In the genomic region with DNA sequence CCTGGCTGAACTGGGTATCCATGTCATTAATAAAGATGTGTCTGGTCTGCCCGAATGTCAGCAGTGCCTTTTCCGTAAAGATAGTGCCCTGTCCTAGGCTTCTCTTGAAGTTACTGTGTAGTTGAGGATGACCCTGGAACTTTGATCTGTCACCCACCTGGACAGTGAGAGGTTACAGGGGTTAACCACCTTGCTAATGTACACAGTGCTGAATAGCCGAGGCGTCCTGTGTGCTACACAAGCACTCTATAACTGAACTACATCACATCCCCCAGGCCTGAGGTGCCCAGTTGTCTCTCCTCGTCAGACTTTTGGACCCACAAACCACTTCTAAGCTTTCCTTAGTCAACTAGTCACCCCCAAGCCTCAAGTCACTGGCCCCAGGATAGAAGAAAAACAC, we compare ENCODE assay signal across 8 mouse cellular contexts. TPM values are rescaled to one million over a fixed set of nuclear protein-coding genes. Genes with fewer than 3 reads are reported as not detected.
A peak's percentile ranks its signal among the peaks of the same experiment; 100 is the strongest.
DNase-seq lines count a peak whose midpoint lies in the region; ATAC-seq and TF ChIP-seq lines count a peak whose summit lies in the region.

No protein-coding gene starts in this region.

- intact Hi-C loops in left cerebral cortex, postnatal 10 days (cut with DNase I): no loop called here

- no peak overlapping the region for H3K27ac ChIP-seq in lung, embryonic 16.5 days (ENCODE audit: low read length)
- H3K27ac ChIP-seq in forebrain, embryonic 11.5 days (ENCODE audit: low read depth, low read length): peak overlapping the region; percentile 93; the same call in 1 of the 2 replicates
- no peak overlapping the region for H3K27ac ChIP-seq in limb, embryonic 12.5 days
- peak overlapping the region; percentile 88 for H3K27ac ChIP-seq in small intestine, adult 2 months (ENCODE audit: insufficient read depth, low read depth, low read length)

- H3K9ac ChIP-seq in lung, embryonic 16.5 days (ENCODE audit: low read length): peak overlapping the region; percentile 93
- no peak overlapping the region for H3K9ac ChIP-seq in forebrain, embryonic 11.5 days (ENCODE audit: low read length)
- H3K9ac ChIP-seq in limb, embryonic 12.5 days (replicated peaks): peak overlapping the region; percentile 94

- 41% methylated on average over 5 of the region's 5 CpGs for WGBS in lung, embryonic 16.5 days
- 80% methylated on average over 5 of the region's 5 CpGs for WGBS in forebrain, embryonic 11.5 days
- 71% methylated on average over 5 of the region's 5 CpGs for WGBS in limb, embryonic 12.5 days
- 16% methylated on average over 5 of the region's 5 CpGs for WGBS in small intestine, adult 2 months

- H3K4me1 ChIP-seq in lung, embryonic 16.5 days (replicated peaks; ENCODE audit: control insufficient read depth, insufficient read depth, low read length): peaks cover 27% of the 10 kb centered on the region
- H3K4me1 ChIP-seq in forebrain, embryonic 11.5 days (replicated peaks; ENCODE audit: control insufficient read depth, insufficient read depth, low read length): peaks cover 26% of the 10 kb centered on the region
- peaks cover 32% of the 10 kb centered on the region for H3K4me1 ChIP-seq in limb, embryonic 12.5 days (replicated peaks)
- peaks cover 9% of the 10 kb centered on the region for H3K4me1 ChIP-seq in small intestine, adult 2 months (ENCODE audit: control insufficient read depth, insufficient read depth, insufficient read length, low read length)

- DNase-seq in lung, postnatal 25 days (ENCODE audit: low spot score): no peak
- DNase-seq in forebrain, embryonic 11.5 days (ENCODE audit: low spot score): peak; percentile 50
- no peak for DNase-seq in adrenal gland, postnatal 14 days
- no peak for DNase-seq in left cerebral cortex, postnatal 10 days (ENCODE audit: extremely low spot score in 1 of 2, low spot score in 2 of 2)
- no peak for DNase-seq in lung, postnatal 14 days

- H3K4me2 ChIP-seq in lung, embryonic 16.5 days (ENCODE audit: low read depth, low read length): peak overlapping the region; percentile 83
- peak overlapping the region; percentile 100 for H3K4me2 ChIP-seq in forebrain, embryonic 11.5 days (ENCODE audit: low read depth, low read length, severe bottlenecking)
- peak overlapping the region; percentile 96 for H3K4me2 ChIP-seq in limb, embryonic 12.5 days

- TF ChIP-seq CTCF in small intestine, adult 2 months (IDR thresholded peaks at IDR 0.05; ENCODE audit: extremely low read depth, insufficient read length, insufficient replicate concordance, low read depth, low read length): no peak

- H3K9me3 ChIP-seq in lung, embryonic 16.5 days (ENCODE audit: control insufficient read depth, low read length): no peaks in the 10 kb centered on the region
- H3K9me3 ChIP-seq in forebrain, embryonic 11.5 days (ENCODE audit: control insufficient read depth, low read length): no peaks in the 10 kb centered on the region
- H3K9me3 ChIP-seq in limb, embryonic 12.5 days: no peaks in the 10 kb centered on the region

- H3K27me3 ChIP-seq in lung, embryonic 16.5 days (ENCODE audit: control insufficient read depth, insufficient read depth, low read depth, low read length): no peaks in the 10 kb centered on the region
- H3K27me3 ChIP-seq in forebrain, embryonic 11.5 days (ENCODE audit: control insufficient read depth, insufficient read depth, low read length): no peaks in the 10 kb centered on the region
- no peaks in the 10 kb centered on the region for H3K27me3 ChIP-seq in limb, embryonic 12.5 days
- H3K27me3 ChIP-seq in small intestine, adult 2 months (ENCODE audit: control insufficient read depth, insufficient read depth, low read length): no peaks in the 10 kb centered on the region

- TF ChIP-seq POLR2A in small intestine, adult 2 months (IDR thresholded peaks at IDR 0.05; ENCODE audit: low read depth, low read length): no peak

- no peak for ATAC-seq in lung, embryonic 16.5 days (ENCODE audit: low read depth)
- no peak for ATAC-seq in forebrain, embryonic 11.5 days (replicated peaks; ENCODE audit: low FRiP score)
- ATAC-seq in limb, embryonic 12.5 days (ENCODE audit: insufficient number of reproducible peaks, insufficient read depth, low FRiP score, low TSS enrichment, low read depth): no peak

- H3K4me3 ChIP-seq in lung, embryonic 16.5 days (ENCODE audit: low read length): peak overlapping the region; percentile 89
- peak overlapping the region; percentile 88 for H3K4me3 ChIP-seq in forebrain, embryonic 11.5 days (ENCODE audit: low read depth, low read length)
- peak overlapping the region; percentile 91 for H3K4me3 ChIP-seq in limb, embryonic 12.5 days (replicated peaks)
- peak overlapping the region; percentile 97 for H3K4me3 ChIP-seq in small intestine, adult 2 months (ENCODE audit: low read depth, low read length)

- H3K36me3 ChIP-seq in lung, embryonic 16.5 days (ENCODE audit: control insufficient read depth, insufficient read depth, low read length): 0 out of 2 replicates have a peak, but pooled peaks cover 9% of the 10 kb centered on the region
- peaks cover 3% of the 10 kb centered on the region; the same call in 1 of the 2 replicates for H3K36me3 ChIP-seq in forebrain, embryonic 11.5 days (ENCODE audit: control insufficient read depth, insufficient read depth, low read length)
- H3K36me3 ChIP-seq in limb, embryonic 12.5 days: peaks cover 20% of the 10 kb centered on the region
- peaks cover 7% of the 10 kb centered on the region for H3K36me3 ChIP-seq in small intestine, adult 2 months (ENCODE audit: control insufficient read depth, insufficient read depth, low read length)

RNA-seq across cellular contexts. Expression of a gene that starts 1.4 kb away (rescaled TPM):
- polyA plus RNA-seq in lung, embryonic 16.5 days (2015; fragmentation: Nextera tagmentation; extraction: Ambion mirVana): 26.2 and 28.6 TPM in 2 replicates
- 39.6 and 42.5 TPM in 2 replicates for polyA plus RNA-seq in forebrain, embryonic 11.5 days (2014; fragmentation: Nextera tagmentation; extraction: Ambion mirVana)
- 33.1 and 39.0 TPM in 2 replicates for polyA plus RNA-seq in limb, embryonic 12.5 days (2016; fragmentation: Nextera tagmentation; extraction: Ambion mirVana)
- polyA plus RNA-seq in small intestine, adult 2 months (2012; rRNA removed): 56.8 and 78.1 TPM in 2 replicates
- total RNA-seq in adrenal gland, postnatal 14 days (2021): 24.9 and 25.3 TPM in 2 replicates
- 10 to 100 TPM; 37.0 to 41.3 TPM for total RNA-seq in left cerebral cortex, postnatal 10 days (2021)

RNA-seq across cellular contexts. Expression of a gene that starts 4.8 kb away (rescaled TPM):
- 757 and 774 TPM in 2 replicates for polyA plus RNA-seq in lung, embryonic 16.5 days (2015; fragmentation: Nextera tagmentation; extraction: Ambion mirVana)
- polyA plus RNA-seq in forebrain, embryonic 11.5 days (2014; fragmentation: Nextera tagmentation; extraction: Ambion mirVana): 729 and 755 TPM in 2 replicates
- 775 and 779 TPM in 2 replicates for polyA plus RNA-seq in limb, embryonic 12.5 days (2016; fragmentation: Nextera tagmentation; extraction: Ambion mirVana)
- 1,660 and 2,469 TPM in 2 replicates for polyA plus RNA-seq in small intestine, adult 2 months (2012; rRNA removed)
- 956 and 1,133 TPM in 2 replicates for total RNA-seq in adrenal gland, postnatal 14 days (2021)
- 100 to 1,000 TPM; 698 to 713 TPM for total RNA-seq in left cerebral cortex, postnatal 10 days (2021)

RNA-seq across cellular contexts. Expression of a gene that starts 4.8 kb away (rescaled TPM):
- 72.9 and 74.6 TPM in 2 replicates for polyA plus RNA-seq in lung, embryonic 16.5 days (2015; fragmentation: Nextera tagmentation; extraction: Ambion mirVana)
- polyA plus RNA-seq in forebrain, embryonic 11.5 days (2014; fragmentation: Nextera tagmentation; extraction: Ambion mirVana): 86.8 and 89.2 TPM in 2 replicates
- 76.7 and 79.1 TPM in 2 replicates for polyA plus RNA-seq in limb, embryonic 12.5 days (2016; fragmentation: Nextera tagmentation; extraction: Ambion mirVana)
- 7.6 and 14.8 TPM in 2 replicates for polyA plus RNA-seq in small intestine, adult 2 months (2012; rRNA removed)
- 59.7 and 68.2 TPM in 2 replicates for total RNA-seq in adrenal gland, postnatal 14 days (2021)
- total RNA-seq in left cerebral cortex, postnatal 10 days (2021): 10 to 100 TPM; 43.3 to 45.3 TPM

RNA-seq across cellular contexts. Expression of a gene that starts 5.8 kb away (rescaled TPM):
- polyA plus RNA-seq in lung, embryonic 16.5 days (2015; fragmentation: Nextera tagmentation; extraction: Ambion mirVana): 12.1 and 19.6 TPM in 2 replicates
- polyA plus RNA-seq in forebrain, embryonic 11.5 days (2014; fragmentation: Nextera tagmentation; extraction: Ambion mirVana): 31.7 and 33.3 TPM in 2 replicates
- 24.4 and 26.3 TPM in 2 replicates for polyA plus RNA-seq in limb, embryonic 12.5 days (2016; fragmentation: Nextera tagmentation; extraction: Ambion mirVana)
- 30.6 and 49.4 TPM in 2 replicates for polyA plus RNA-seq in small intestine, adult 2 months (2012; rRNA removed)
- total RNA-seq in adrenal gland, postnatal 14 days (2021): 9.5 and 19.3 TPM in 2 replicates
- total RNA-seq in left cerebral cortex, postnatal 10 days (2021): 10 to 100 TPM; 61.5 to 63.8 TPM

RNA-seq across cellular contexts. Expression of a gene that starts 14.6 kb away (rescaled TPM):
- 67.4 and 77.5 TPM in 2 replicates for polyA plus RNA-seq in lung, embryonic 16.5 days (2015; fragmentation: Nextera tagmentation; extraction: Ambion mirVana)
- polyA plus RNA-seq in forebrain, embryonic 11.5 days (2014; fragmentation: Nextera tagmentation; extraction: Ambion mirVana): 60.3 and 61.8 TPM in 2 replicates
- 67.7 and 72.7 TPM in 2 replicates for polyA plus RNA-seq in limb, embryonic 12.5 days (2016; fragmentation: Nextera tagmentation; extraction: Ambion mirVana)
- polyA plus RNA-seq in small intestine, adult 2 months (2012; rRNA removed): 46.5 and 84.2 TPM in 2 replicates
- 44.9 and 47.9 TPM in 2 replicates for total RNA-seq in adrenal gland, postnatal 14 days (2021)
- total RNA-seq in left cerebral cortex, postnatal 10 days (2021): 10 to 100 TPM; 90.8 to 94.8 TPM

Comparison
In these comparisons a context has a peak if more than half of its experiments do, and no peak if none do; other contexts are left out.
1. H3K27ac ChIP-seq: peak in forebrain, embryonic 11.5 days (single experiment) and small intestine, adult 2 months (single experiment); none in lung, embryonic 16.5 days (single experiment) and limb, embryonic 12.5 days (single experiment).
2. Peak in every context shown above with its lines, with median percentiles within 50 percentile points of each other: H3K4me2 ChIP-seq and H3K4me3 ChIP-seq.